Mouse (Mus musculus) embryonic facial prominence, embryonic 10.5 days (tissue): ENCODE results near the gene B230118H07Rik. TPM values are rescaled to one million over a fixed set of nuclear protein-coding genes. Genes with fewer than 3 reads are reported as not detected.
A peak's percentile ranks its signal among the peaks of the same experiment; 100 is the strongest.

Experiments used
- DNase-seq: peaks from one replicate; pipeline ENCODE4 v3.0.0-alpha.2; 2017; ENCODE audit warnings: low spot score
- H3K27ac ChIP-seq: fragments of 300-500 bp; sonication (generic); replicated peaks from 2 replicates; pipeline ENCODE4 v1.5.1; 2016; ENCODE audit warnings: mild to moderate bottlenecking
- H3K27me3 ChIP-seq: fragments of 300-500 bp; sonication (generic); replicated peaks from 2 replicates; pipeline ENCODE4 v1.6.1; 2016; ENCODE audit warnings: low read depth, mild to moderate bottlenecking; ENCODE audit not compliant: poor library complexity, severe bottlenecking
- H3K36me3 ChIP-seq: fragments of 300-500 bp; sonication (generic); replicated peaks from 2 replicates; pipeline ENCODE4 v1.6.1; 2016; ENCODE audit warnings: mild to moderate bottlenecking, moderate library complexity
- H3K4me1 ChIP-seq: fragments of 300-500 bp; sonication (generic); 2 replicates; pipeline ENCODE4 v1.6.1; 2016
- H3K4me3 ChIP-seq: fragments of 300-500 bp; sonication (generic); 2 replicates; pipeline ENCODE4 v1.5.1; 2016; ENCODE audit warnings: mild to moderate bottlenecking, moderate library complexity
- H3K9me3 ChIP-seq: fragments of 300-500 bp; sonication (generic); 2 replicates; pipeline ENCODE4 v1.6.1; 2016; ENCODE audit warnings: mild to moderate bottlenecking
- WGBS: fragments of 180-500 bp; shearing (Covaris S2); methylation state at CpG from one replicate; pipeline ENCODE4 v1.1.7; 2016; 5-methylcytosine and 5-hydroxymethylcytosine counted together
- polyA plus RNA-seq: library from polyadenylated mRNA; unstranded; fragments of >200 nt; fragmentation: Nextera tagmentation; extraction: Ambion mirVana; gene quantifications from 2 replicates; pipeline ENCODE4 v1.2.1, GENCODE M21; 2016

The B230118H07Rik gene
- polyA plus RNA-seq, 1 experiment from 2014 or later, result 47.2 TPM

DNA sequence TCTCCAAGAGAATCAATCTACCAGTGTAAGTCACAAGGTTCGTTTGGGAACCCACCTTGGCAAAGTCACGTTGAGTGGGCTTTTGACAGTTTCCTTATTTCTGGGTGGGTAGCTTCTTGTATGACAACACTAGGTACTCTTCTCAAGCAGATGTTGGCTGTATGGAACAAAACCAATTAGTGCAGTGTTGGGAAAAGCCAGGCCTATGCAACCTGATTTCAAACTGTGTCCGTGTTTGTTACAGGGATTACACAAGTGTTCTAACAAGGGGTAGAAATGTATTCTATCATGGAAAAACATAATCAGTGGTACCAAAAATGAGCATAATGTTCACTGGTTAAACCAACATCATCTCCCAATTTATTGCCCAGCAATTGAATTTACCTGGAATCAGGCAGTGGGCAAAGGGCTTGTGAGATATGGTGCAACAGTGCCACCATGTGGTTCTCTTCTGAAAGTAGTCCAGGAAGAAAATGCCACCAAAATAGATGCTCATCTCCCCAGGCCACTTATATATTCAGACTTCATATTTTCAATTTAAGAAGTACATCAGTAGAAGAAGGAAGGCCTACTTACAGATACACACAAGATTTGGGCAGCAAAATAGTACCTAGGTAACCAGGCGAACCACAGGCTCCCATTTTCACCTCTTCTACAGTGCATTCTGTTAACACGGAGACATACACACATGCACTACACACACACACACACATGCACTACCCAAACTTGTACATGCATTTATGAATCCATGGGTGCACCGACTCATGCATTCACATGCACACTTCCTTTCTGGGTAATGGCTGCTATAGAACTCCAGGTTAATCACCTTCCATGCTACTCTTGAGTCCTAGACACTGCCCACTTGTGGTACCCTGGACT, 123.6 kb downstream of the B230118H07Rik start:
- Histone ChIP-seq H3K4me1 (no peaks in the 10 kb centered on the region), H3K9me3 (no peaks in the 10 kb centered on the region), H3K27me3 (no peaks in the 10 kb centered on the region), H3K4me3 (no peak overlapping the region), H3K36me3 (no peaks in the 10 kb centered on the region), H3K27ac (no peak overlapping the region)
- peak; percentile 39 for DNase-seq
- 74% methylated on average over 6 of the region's 6 CpGs for WGBS

DNA sequence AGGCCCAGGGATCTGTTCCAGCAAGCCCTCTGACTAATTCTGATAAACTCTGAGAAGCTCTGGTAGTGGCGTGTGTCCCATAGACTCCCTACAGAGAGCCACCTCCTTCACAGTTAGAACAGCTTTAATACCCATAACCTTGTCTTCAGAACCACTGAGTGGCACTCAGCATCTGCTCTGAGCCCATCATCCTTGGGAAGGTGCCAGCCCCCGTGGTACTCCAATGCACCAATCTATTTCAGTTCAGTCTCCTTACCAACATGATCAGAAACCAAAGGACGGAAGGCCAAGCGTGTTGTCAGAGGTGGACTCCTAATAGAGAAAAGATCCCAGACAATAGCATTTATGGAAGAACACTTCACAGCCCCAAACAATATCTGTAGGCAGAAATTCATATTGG, 124.2 kb downstream of the B230118H07Rik start:
- H3K4me3 ChIP-seq, result no peak overlapping the region
- H3K27ac ChIP-seq, result no peak overlapping the region
- H3K36me3 ChIP-seq, result no peaks in the 10 kb centered on the region
- WGBS, result 87% methylated on average over 4 of the region's 4 CpGs
- no peaks in the 10 kb centered on the region for H3K27me3 ChIP-seq
- no peaks in the 10 kb centered on the region for H3K4me1 ChIP-seq
- no peaks in the 10 kb centered on the region for H3K9me3 ChIP-seq
- no peak for DNase-seq

DNA sequence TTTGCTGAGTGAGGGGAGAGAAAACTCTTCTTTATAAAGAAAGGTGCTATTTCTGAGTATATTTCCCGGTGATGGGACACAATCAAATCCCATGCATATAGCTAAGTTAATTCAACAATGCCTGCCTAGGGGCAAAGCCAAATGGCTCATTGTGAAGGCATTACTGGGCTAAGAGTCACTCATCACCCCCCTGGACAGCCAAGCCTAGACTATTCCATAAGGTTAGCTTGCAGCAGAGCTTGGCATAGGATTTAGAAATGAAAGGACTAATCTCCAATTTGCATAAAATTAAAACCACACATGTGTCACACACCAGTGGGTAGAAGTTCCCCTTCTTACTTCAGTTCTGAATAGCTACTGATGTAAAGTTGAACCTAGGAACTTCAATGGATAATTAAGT, 128.8 kb downstream of the B230118H07Rik start:
- no peak overlapping the region for H3K4me3 ChIP-seq
- no peak overlapping the region for H3K27ac ChIP-seq
- no peaks in the 10 kb centered on the region for H3K36me3 ChIP-seq
- WGBS, result 82% methylated on average over 1 of the region's 1 CpGs
- no peak for DNase-seq
- no peaks in the 10 kb centered on the region for H3K27me3 ChIP-seq
- H3K4me1 ChIP-seq, result no peaks in the 10 kb centered on the region
- H3K9me3 ChIP-seq, result no peaks in the 10 kb centered on the region

DNA sequence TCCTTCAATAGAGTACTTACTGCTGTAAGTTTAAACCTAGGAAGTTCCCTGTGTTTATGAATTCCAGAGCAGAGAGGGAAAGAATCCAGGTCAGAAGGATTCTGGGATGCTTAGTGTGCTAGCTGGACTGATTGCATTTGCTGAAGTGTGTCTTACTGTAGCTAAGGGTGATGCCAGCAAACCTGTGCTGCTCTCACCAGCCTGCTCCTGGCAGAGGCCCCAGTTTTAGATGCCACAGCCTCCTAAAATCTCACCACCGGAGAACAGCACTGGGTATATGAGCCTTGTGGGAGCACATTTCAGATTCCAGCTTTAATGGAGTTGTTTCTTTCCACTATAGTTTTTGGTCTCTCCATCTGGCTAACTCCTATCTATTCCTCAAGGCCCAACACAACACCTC, 129.4 kb downstream of the B230118H07Rik start:
- DNase-seq, result no peak
- Histone ChIP-seq H3K4me1 (no peaks in the 10 kb centered on the region), H3K9me3 (no peaks in the 10 kb centered on the region), H3K27me3 (no peaks in the 10 kb centered on the region), H3K36me3 (no peaks in the 10 kb centered on the region), H3K4me3 (no peak overlapping the region), H3K27ac (no peak overlapping the region)
- 93% methylated on average over 1 of the region's 1 CpGs for WGBS

Other genes with a start within 250 kb of the B230118H07Rik start
- gene Rag2, start 24.8 kb downstream of the B230118H07Rik start, polyA plus RNA-seq, result not detected in 2 replicates
- 0.10 and 0.11 TPM in 2 replicates for gene Rag1, start within 50 bp of the B230118H07Rik start, polyA plus RNA-seq
- 16.1 and 16.5 TPM in 2 replicates for gene Traf6, start 28.9 kb upstream of the B230118H07Rik start, polyA plus RNA-seq
- 21.5 and 22.8 TPM in 2 replicates for gene Prr5l, start 233.5 kb upstream of the B230118H07Rik start, polyA plus RNA-seq
- gene Commd9, start 236.7 kb upstream of the B230118H07Rik start, polyA plus RNA-seq, result 60.6 and 61.8 TPM in 2 replicates